Mouse (Mus musculus) megakaryocyte, embryonic 14.5 days (primary cell): Measurements from ENCODE around the gene Krcc1. TPM values are rescaled to one million over a fixed set of nuclear protein-coding genes. Genes with fewer than 3 reads are reported as not detected.

Source experiments
- H3K27me3 ChIP-seq: replicated peaks from 2 replicates; pipeline ENCODE3; 2012; ENCODE audit warnings: inconsistent platforms
- H3K36me3 ChIP-seq: replicated peaks from 2 replicates; pipeline ENCODE3; 2012; ENCODE audit warnings: low read length, inconsistent platforms, mixed read lengths
- H3K4me1 ChIP-seq: 2 replicates; pipeline ENCODE4 v1.6.1; 2012; ENCODE audit warnings: inconsistent platforms
- H3K4me3 ChIP-seq: replicated peaks from 2 replicates; pipeline ENCODE3; 2012; ENCODE audit warnings: moderate library complexity, mild to moderate bottlenecking, inconsistent platforms
- H3K9me3 ChIP-seq: 2 replicates; pipeline ENCODE4 v1.6.1; 2012; ENCODE audit warnings: inconsistent platforms
- FLI1 ChIP-seq: IDR thresholded peaks from 2 replicates; pipeline ENCODE4 v1.6.1; 2012; ENCODE audit warnings: low read length, inconsistent platforms, mixed read lengths
- GATA1 ChIP-seq: IDR thresholded peaks from 3 replicates; pipeline ENCODE4 v1.6.1; 2012; ENCODE audit warnings: mixed read lengths, low read length, inconsistent platforms, borderline replicate concordance
- polyA plus RNA-seq: library from polyadenylated mRNA; stranded (reverse); fragments of >175 nt; gene quantifications from 2 replicates; pipeline ENCODE4 v1.2.3, GENCODE M21; 2012; ENCODE audit warnings: low replicate concordance; ENCODE audit not compliant: insufficient read depth

Krcc1 gene
- polyA plus RNA-seq, 1 experiment = 76.1 TPM

DNA sequence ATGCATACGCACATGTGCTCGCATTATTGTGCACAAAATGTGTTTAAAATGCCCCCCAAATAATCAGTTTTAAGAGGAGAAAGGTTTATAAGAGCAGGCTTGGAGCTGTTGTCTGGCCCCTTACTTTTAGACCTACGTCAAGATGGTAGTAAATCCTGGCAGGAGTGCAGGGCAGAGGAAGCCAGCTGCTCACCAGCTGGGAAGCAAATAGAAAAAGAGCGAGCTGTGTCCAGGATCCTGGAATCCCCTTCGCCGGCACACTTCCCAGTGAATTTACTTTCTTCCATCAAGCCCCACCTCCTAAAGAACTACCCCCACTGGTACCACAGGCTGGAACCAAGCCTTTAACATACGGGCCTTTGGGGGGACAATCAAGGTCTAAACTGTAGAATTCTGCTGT is 30.6 kb upstream of the Krcc1 start:
- peaks cover 18% of the 10 kb centered on the region for H3K27me3 ChIP-seq
- H3K4me1 ChIP-seq = no peaks in the 10 kb centered on the region; the same call in 1 of the 2 replicates

GRCm38 (mm10) chr6:71242811-71243210 is 28.7 kb upstream of the Krcc1 start:
- no peaks in the 10 kb centered on the region; the same call in 1 of the 2 replicates for H3K4me1 ChIP-seq
- peaks cover 16% of the 10 kb centered on the region for H3K27me3 ChIP-seq

More for the DNA sequence above, 30.6 kb upstream of the Krcc1 start:
- H3K9me3 ChIP-seq = no peaks in the 10 kb centered on the region
- H3K36me3 ChIP-seq = no peaks in the 10 kb centered on the region
- no peak for TF ChIP-seq GATA1
- no peak for TF ChIP-seq FLI1
- no peak overlapping the region for H3K4me3 ChIP-seq

GRCm38 (mm10) chr6:71243258-71243657 is 28.2 kb upstream of the Krcc1 start:
- Histone ChIP-seq H3K4me3 (no peak overlapping the region), H3K27me3 (peaks cover 15% of the 10 kb centered on the region), H3K4me1 (no peaks in the 10 kb centered on the region; the same call in 1 of the 2 replicates), H3K36me3 (no peaks in the 10 kb centered on the region), H3K9me3 (peaks cover 4% of the 10 kb centered on the region; the same call in 1 of the 2 replicates)
- TF ChIP-seq GATA1 = no peak
- no peak for TF ChIP-seq FLI1

More at GRCm38 (mm10) chr6:71242811-71243210, 28.7 kb upstream of the Krcc1 start:
- H3K4me3 ChIP-seq = no peak overlapping the region
- H3K9me3 ChIP-seq = peaks cover 4% of the 10 kb centered on the region; the same call in 1 of the 2 replicates
- no peaks in the 10 kb centered on the region for H3K36me3 ChIP-seq
- TF ChIP-seq GATA1 (no peak), FLI1 (no peak)

GRCm38 (mm10) chr6:71248420-71248819 is 23.1 kb upstream of the Krcc1 start:
- Histone ChIP-seq H3K9me3 (peaks cover 4% of the 10 kb centered on the region; the same call in 1 of the 2 replicates), H3K4me1 (peaks cover 5% of the 10 kb centered on the region; the same call in 1 of the 2 replicates), H3K27me3 (peaks cover 17% of the 10 kb centered on the region), H3K4me3 (no peak overlapping the region), H3K36me3 (no peaks in the 10 kb centered on the region)
- TF ChIP-seq GATA1 (no peak), FLI1 (no peak)

DNA sequence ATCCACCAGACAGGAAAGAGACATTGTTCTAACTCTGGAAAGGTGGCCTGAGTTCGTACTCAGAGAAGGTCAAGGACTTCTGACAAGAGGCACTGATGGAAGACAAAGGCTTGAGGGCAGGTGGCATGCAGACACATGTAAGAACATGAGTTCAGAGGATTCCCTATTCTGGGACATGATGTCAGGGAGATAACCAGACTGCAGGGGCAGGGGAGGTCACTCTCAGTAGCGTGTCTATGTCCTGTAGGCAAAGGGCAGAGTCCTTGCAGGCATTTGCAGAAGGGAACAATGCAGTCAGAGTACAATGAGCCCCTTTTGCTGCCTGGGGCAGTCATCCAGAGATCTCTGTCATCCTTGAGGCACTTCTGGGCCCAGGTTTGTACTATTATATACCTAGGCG is 21.9 kb upstream of the Krcc1 start:
- Histone ChIP-seq H3K27me3 (peaks cover 15% of the 10 kb centered on the region), H3K4me1 (peaks cover 5% of the 10 kb centered on the region; the same call in 1 of the 2 replicates), H3K4me3 (no peak overlapping the region), H3K36me3 (no peaks in the 10 kb centered on the region), H3K9me3 (peaks cover 4% of the 10 kb centered on the region; the same call in 1 of the 2 replicates)
- TF ChIP-seq GATA1 (no peak), FLI1 (no peak)

- H3K36me3 ChIP-seq = no peaks in the 10 kb centered on the region
- H3K4me3 ChIP-seq = no peak overlapping the region
- H3K9me3 ChIP-seq = peaks cover 4% of the 10 kb centered on the region; the same call in 1 of the 2 replicates
- no peak for TF ChIP-seq FLI1
- TF ChIP-seq GATA1 = no peak
- peaks cover 5% of the 10 kb centered on the region; the same call in 1 of the 2 replicates for H3K4me1 ChIP-seq
- H3K27me3 ChIP-seq = peaks cover 15% of the 10 kb centered on the region
Measured at GRCm38 (mm10) chr6:71250951-71251350, 20.5 kb upstream of the Krcc1 start.

DNA sequence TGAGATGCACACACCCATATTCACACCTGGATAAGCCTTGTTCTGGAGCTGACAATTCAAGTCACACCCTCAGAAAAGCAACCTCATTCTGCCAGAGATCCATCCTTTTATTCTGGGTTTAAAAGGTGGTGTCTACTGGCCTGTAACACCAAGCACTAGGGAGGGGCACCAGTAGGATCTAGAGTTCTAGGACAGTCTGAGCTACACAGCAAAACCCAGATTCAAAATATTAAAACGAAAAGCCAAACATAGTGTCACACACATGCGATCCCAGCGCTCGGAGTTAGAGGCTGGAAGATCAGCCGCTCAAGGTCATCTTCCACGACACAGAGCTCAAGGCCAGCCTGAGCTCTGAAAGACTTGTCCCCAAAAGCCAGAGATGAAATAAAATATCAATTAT is 17.0 kb upstream of the Krcc1 start:
- TF ChIP-seq GATA1 (no peak), FLI1 (no peak)
- H3K4me3 ChIP-seq = no peak overlapping the region
- H3K4me1 ChIP-seq = peaks cover 26% of the 10 kb centered on the region
- no peaks in the 10 kb centered on the region for H3K9me3 ChIP-seq
- no peaks in the 10 kb centered on the region for H3K36me3 ChIP-seq
- peaks cover 10% of the 10 kb centered on the region for H3K27me3 ChIP-seq

DNA sequence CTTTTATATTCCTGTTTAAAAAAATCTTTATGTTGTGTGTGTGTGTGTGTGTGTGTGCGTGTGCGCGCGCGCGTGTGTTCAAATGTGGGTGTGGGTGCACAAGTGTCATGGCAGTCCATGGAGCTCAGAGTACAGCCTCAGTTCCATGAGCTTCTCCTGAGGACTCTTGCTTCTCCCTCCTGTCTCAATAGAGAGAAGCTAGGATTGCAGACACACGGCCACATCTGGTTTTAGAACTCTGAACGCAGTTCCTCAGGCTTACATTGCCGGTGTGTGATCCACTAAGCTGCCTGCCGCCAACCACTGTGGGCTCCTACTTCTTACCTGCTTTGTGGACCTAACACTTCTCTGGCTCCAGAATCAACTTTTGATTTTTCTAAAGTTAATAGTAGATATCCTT is 15.3 kb upstream of the Krcc1 start:
- H3K4me3 ChIP-seq = no peak overlapping the region
- TF ChIP-seq FLI1 (no peak), GATA1 (no peak)
- peaks cover 2% of the 10 kb centered on the region for H3K27me3 ChIP-seq
- no peaks in the 10 kb centered on the region for H3K9me3 ChIP-seq
- peaks cover 33% of the 10 kb centered on the region for H3K4me1 ChIP-seq
- no peaks in the 10 kb centered on the region for H3K36me3 ChIP-seq

GRCm38 (mm10) chr6:71257375-71257774 is 14.1 kb upstream of the Krcc1 start:
- Histone ChIP-seq H3K4me3 (no peak overlapping the region), H3K9me3 (no peaks in the 10 kb centered on the region), H3K27me3 (peaks cover 2% of the 10 kb centered on the region), H3K36me3 (no peaks in the 10 kb centered on the region), H3K4me1 (peaks cover 40% of the 10 kb centered on the region)
- no peak for TF ChIP-seq FLI1

- Histone ChIP-seq H3K27me3 (peaks cover 2% of the 10 kb centered on the region), H3K36me3 (no peaks in the 10 kb centered on the region), H3K9me3 (no peaks in the 10 kb centered on the region), H3K4me1 (peaks cover 46% of the 10 kb centered on the region), H3K4me3 (no peak overlapping the region)
- TF ChIP-seq FLI1 (no peak), GATA1 (no peak)
Measured at GRCm38 (mm10) chr6:71258562-71258961, 12.9 kb upstream of the Krcc1 start.

DNA sequence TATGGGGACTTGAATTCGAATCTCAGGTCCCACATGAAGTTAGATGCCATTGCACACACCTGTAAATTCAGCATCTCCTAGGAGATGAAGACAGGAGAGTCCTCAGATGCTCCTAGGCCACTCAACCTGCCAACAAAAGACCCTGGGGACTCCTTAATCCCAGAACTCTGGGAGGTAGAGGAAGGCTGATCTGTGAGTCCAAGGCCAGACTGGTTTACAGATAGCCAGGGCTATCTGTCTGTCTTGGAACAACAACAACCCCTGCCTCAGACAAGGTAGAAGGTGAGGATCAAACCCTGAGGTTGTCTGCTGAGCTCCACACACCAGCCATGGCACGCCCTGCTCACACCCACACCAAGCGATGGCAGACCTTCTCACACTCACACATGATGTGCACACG is 12.3 kb upstream of the Krcc1 start:
- Histone ChIP-seq H3K36me3 (no peaks in the 10 kb centered on the region), H3K4me3 (no peak overlapping the region), H3K4me1 (peaks cover 49% of the 10 kb centered on the region), H3K9me3 (no peaks in the 10 kb centered on the region), H3K27me3 (peaks cover 2% of the 10 kb centered on the region)
- TF ChIP-seq FLI1 = no peak
- no peak for TF ChIP-seq GATA1
